Mouse (Mus musculus): ENCODE measurements around the gene Utp18.

DNA sequence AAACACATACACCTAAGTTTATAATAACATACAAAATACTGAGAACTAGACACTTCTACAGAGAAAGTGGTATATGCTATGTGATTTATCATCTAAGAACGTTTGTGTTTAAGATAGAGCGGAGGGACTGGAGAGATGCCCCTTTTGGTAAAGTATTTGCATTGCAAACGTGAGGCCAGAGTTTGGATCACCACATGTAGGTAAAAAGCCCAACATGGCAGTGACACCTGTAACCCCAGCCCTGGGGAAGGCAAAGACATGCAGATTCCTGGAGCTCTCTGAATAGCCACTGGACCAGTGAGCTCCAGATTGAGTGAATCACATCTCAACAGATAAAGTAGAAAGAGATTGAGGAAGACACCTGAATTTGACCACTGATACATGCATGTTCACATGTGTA lies 12.2 kb upstream of the Utp18 start:
- no peak for TF ChIP-seq TCF12 (IDR thresholded peaks at IDR 0.05; ENCODE audit: insufficient read depth, poor library complexity, severe bottlenecking)
- no peak for TF ChIP-seq POLR2A (IDR thresholded peaks at IDR 0.05; ENCODE audit: insufficient read length, low read depth)
- no peak for TF ChIP-seq E2F4 (IDR thresholded peaks at IDR 0.05; ENCODE audit: insufficient read depth)
- TF ChIP-seq USF1 (IDR thresholded peaks at IDR 0.05; ENCODE audit: low read depth) = no peak
- TF ChIP-seq MYOG (IDR thresholded peaks at IDR 0.05; ENCODE audit: control insufficient read depth in 1 of 3, insufficient read depth in 1 of 3, insufficient read length in 2 of 3, low read depth in 2 of 3) = no peak
- TF ChIP-seq CEBPB (IDR thresholded peaks at IDR 0.05; ENCODE audit: insufficient read depth, poor library complexity, severe bottlenecking) = no peak
- no peak for TF ChIP-seq MYOD1 (IDR thresholded peaks at IDR 0.05; ENCODE audit: control insufficient read depth in 1 of 3, insufficient read length in 2 of 3, low read depth in 2 of 3)
- TF ChIP-seq POLR2AphosphoS2 (IDR thresholded peaks at IDR 0.05; ENCODE audit: insufficient read length, low read depth) = no peak
- no peak for TF ChIP-seq MAX (IDR thresholded peaks at IDR 0.05; ENCODE audit: low read depth)
- no peak for TF ChIP-seq REST (IDR thresholded peaks at IDR 0.05; ENCODE audit: insufficient read depth, insufficient read length)

All from myocyte (in vitro differentiated cells).